Mouse (Mus musculus): ENCODE measurements around the gene Cpeb4. TPM values are rescaled to one million over a fixed set of nuclear protein-coding genes. Genes with fewer than 3 reads are reported as not detected.

Gene Cpeb4
- polyA plus RNA-seq, 1 experiment from 2014 or later: 6.7 TPM

GRCm38 (mm10) chr11:31888229-31888628 lies 16.2 kb downstream of the Cpeb4 start:
- TF ChIP-seq CTCF (IDR thresholded peaks at IDR 0.05; ENCODE audit: low read depth): no peak
- Histone ChIP-seq H3K4me3 (replicated peaks; ENCODE audit: low read depth, low read length) (no peak overlapping the region), H3K9ac (ENCODE audit: low read depth, low read length) (no peak overlapping the region), H3K27me3 (ENCODE audit: insufficient read depth, low read length) (no peaks in the 10 kb centered on the region), H3K27ac (peak overlapping the region; percentile 43), H3K4me2 (ENCODE audit: low read length) (no peak overlapping the region), H3K4me1 (replicated peaks; ENCODE audit: insufficient read depth, low read length) (no peaks in the 10 kb centered on the region), H3K36me3 (ENCODE audit: insufficient read depth, low read length) (peaks cover 2% of the 10 kb centered on the region; the same call in 1 of the 2 replicates), H3K9me3 (replicated peaks; ENCODE audit: low read length) (no peaks in the 10 kb centered on the region)
- DNase-seq (ENCODE audit: low spot score): no peak
- 0 out of 2 replicates have a peak, but pooled peaks have one; percentile 17 for ATAC-seq (replicated peaks; ENCODE audit: low FRiP score, low read depth)
- 55% methylated on average over 1 of the region's 1 CpGs for whole genome bisulfite sequencing

GRCm38 (mm10) chr11:31892152-31892551 lies 20.1 kb downstream of the Cpeb4 start:
- H3K27ac ChIP-seq: no peak overlapping the region
- H3K4me1 ChIP-seq (replicated peaks; ENCODE audit: insufficient read depth, low read length): no peaks in the 10 kb centered on the region
- no peak overlapping the region for H3K4me3 ChIP-seq (replicated peaks; ENCODE audit: low read depth, low read length)
- H3K9ac ChIP-seq (ENCODE audit: low read depth, low read length): no peak overlapping the region
- H3K9me3 ChIP-seq (replicated peaks; ENCODE audit: low read length): no peaks in the 10 kb centered on the region
- peaks cover 2% of the 10 kb centered on the region; the same call in 1 of the 2 replicates for H3K36me3 ChIP-seq (ENCODE audit: insufficient read depth, low read length)
- DNase-seq (ENCODE audit: low spot score) (no peak), ATAC-seq (replicated peaks; ENCODE audit: low FRiP score, low read depth) (no peak)
- TF ChIP-seq CTCF (IDR thresholded peaks at IDR 0.05; ENCODE audit: low read depth): no peak
- no peaks in the 10 kb centered on the region for H3K27me3 ChIP-seq (ENCODE audit: insufficient read depth, low read length)
- WGBS: 47% methylated on average over 3 of the region's 3 CpGs
- no peak overlapping the region for H3K4me2 ChIP-seq (ENCODE audit: low read length)

DNA sequence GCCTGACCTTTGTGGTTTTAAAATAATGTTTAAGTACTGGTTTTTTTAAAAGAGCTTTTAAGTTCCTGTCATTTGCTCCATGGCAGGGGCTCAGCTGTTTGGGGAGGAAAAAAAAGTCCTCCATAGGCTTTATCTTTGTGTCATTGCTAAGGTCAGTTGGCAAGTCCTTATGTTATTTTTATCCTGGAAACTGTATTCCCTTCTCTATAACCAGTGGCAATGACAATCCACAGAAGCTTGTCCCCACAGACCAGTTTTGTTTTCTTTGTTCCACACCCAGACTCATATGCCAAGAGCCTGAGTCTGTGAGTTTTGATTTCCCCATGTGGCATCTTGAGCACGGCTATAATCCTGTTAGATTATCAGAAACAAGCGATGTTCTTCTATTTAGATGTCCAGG lies 21.6 kb downstream of the Cpeb4 start:
- no peak overlapping the region for H3K9ac ChIP-seq (ENCODE audit: low read depth, low read length)
- ATAC-seq (replicated peaks; ENCODE audit: low FRiP score, low read depth) (no peak), DNase-seq (ENCODE audit: low spot score) (no peak)
- H3K36me3 ChIP-seq (ENCODE audit: insufficient read depth, low read length): peaks cover 2% of the 10 kb centered on the region; the same call in 1 of the 2 replicates
- H3K27me3 ChIP-seq (ENCODE audit: insufficient read depth, low read length): no peaks in the 10 kb centered on the region
- no peak overlapping the region for H3K4me2 ChIP-seq (ENCODE audit: low read length)
- H3K27ac ChIP-seq: no peak overlapping the region
- 77% methylated on average over 2 of the region's 2 CpGs for WGBS
- no peaks in the 10 kb centered on the region for H3K9me3 ChIP-seq (replicated peaks; ENCODE audit: low read length)
- H3K4me3 ChIP-seq (replicated peaks; ENCODE audit: low read depth, low read length): no peak overlapping the region
- no peaks in the 10 kb centered on the region for H3K4me1 ChIP-seq (replicated peaks; ENCODE audit: insufficient read depth, low read length)
- TF ChIP-seq CTCF (IDR thresholded peaks at IDR 0.05; ENCODE audit: low read depth): no peak

DNA sequence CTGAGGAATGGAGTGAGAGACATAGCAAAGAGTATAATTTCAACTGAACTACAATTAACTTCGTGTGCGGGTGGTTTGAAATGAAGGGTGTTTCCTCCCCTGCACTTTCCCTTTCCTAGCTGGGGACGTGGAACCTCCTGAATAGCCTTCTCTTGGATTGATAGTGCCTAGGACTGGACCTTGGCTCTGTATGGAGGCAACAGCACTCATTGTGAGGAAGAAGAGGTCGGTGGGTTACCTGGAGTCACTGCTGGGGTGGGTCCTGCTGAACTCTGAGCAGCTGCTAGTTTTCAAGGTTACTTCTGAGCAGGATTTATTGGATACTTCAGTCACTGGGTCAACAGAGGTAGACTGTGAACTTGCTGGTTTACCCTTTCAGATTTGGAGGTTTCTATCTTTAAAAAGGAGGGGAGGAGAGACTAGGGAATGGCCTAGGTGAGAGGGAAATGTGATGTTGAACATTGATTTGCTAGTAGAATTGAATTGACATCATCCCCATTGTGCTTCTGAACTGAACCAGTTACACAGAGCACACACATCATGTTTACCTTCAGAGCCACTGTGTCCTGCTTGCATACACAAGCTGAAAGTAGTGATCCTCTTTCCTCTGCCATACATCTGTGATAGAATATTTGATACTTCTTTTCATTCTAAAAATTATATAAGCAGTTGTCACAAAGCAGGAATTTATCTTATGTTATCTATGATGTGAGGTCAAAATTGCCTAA lies 24.2 kb downstream of the Cpeb4 start:
- no peak for DNase-seq (ENCODE audit: low spot score)
- no peak overlapping the region for H3K4me2 ChIP-seq (ENCODE audit: low read length)
- TF ChIP-seq CTCF (IDR thresholded peaks at IDR 0.05; ENCODE audit: low read depth): no peak
- H3K9ac ChIP-seq (ENCODE audit: low read depth, low read length): no peak overlapping the region
- no peak overlapping the region for H3K27ac ChIP-seq
- H3K9me3 ChIP-seq (replicated peaks; ENCODE audit: low read length): no peaks in the 10 kb centered on the region
- no peaks in the 10 kb centered on the region for H3K27me3 ChIP-seq (ENCODE audit: insufficient read depth, low read length)
- ATAC-seq (replicated peaks; ENCODE audit: low FRiP score, low read depth): no peak
- no peak overlapping the region for H3K4me3 ChIP-seq (replicated peaks; ENCODE audit: low read depth, low read length)
- H3K36me3 ChIP-seq (ENCODE audit: insufficient read depth, low read length): no peaks in the 10 kb centered on the region
- H3K4me1 ChIP-seq (replicated peaks; ENCODE audit: insufficient read depth, low read length): no peaks in the 10 kb centered on the region; the same call in 1 of the 2 replicates
- WGBS: 40% methylated on average over 4 of the region's 4 CpGs

GRCm38 (mm10) chr11:31896905-31897304 lies 24.9 kb downstream of the Cpeb4 start:
- no peak overlapping the region for H3K27ac ChIP-seq
- DNase-seq (ENCODE audit: low spot score): no peak
- 82% methylated on average over 3 of the region's 3 CpGs for WGBS
- no peak for ATAC-seq (replicated peaks; ENCODE audit: low FRiP score, low read depth)
- no peak overlapping the region for H3K4me3 ChIP-seq (replicated peaks; ENCODE audit: low read depth, low read length)
- no peaks in the 10 kb centered on the region for H3K27me3 ChIP-seq (ENCODE audit: insufficient read depth, low read length)
- H3K4me2 ChIP-seq (ENCODE audit: low read length): no peak overlapping the region
- no peaks in the 10 kb centered on the region for H3K36me3 ChIP-seq (ENCODE audit: insufficient read depth, low read length)
- no peaks in the 10 kb centered on the region for H3K9me3 ChIP-seq (replicated peaks; ENCODE audit: low read length)
- H3K9ac ChIP-seq (ENCODE audit: low read depth, low read length): no peak overlapping the region
- no peak for TF ChIP-seq CTCF (IDR thresholded peaks at IDR 0.05; ENCODE audit: low read depth)
- peaks cover 5% of the 10 kb centered on the region; the same call in 1 of the 2 replicates for H3K4me1 ChIP-seq (replicated peaks; ENCODE audit: insufficient read depth, low read length)

DNA sequence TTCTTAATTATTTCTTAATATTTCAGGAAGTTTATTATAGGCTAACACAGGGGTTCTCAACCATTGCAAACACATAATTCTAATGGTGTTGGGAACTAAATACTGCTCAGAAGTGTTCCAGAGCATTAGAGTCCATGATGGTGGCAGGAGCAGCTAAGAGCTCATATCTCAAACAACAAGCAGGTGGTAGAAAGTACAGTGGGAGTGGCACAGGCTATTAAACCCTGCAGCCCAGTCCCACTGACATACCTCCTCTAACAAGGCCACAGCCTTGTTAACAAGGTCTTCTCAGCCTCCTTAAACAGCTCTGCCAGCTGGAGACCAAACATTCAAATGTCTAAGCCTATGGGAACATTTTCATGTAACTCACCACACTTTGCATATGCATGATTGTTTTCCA lies 27.2 kb downstream of the Cpeb4 start:
- no peak for TF ChIP-seq CTCF (IDR thresholded peaks at IDR 0.05; ENCODE audit: low read depth)
- no peak overlapping the region for H3K27ac ChIP-seq
- no peaks in the 10 kb centered on the region for H3K9me3 ChIP-seq (replicated peaks; ENCODE audit: low read length)
- H3K9ac ChIP-seq (ENCODE audit: low read depth, low read length): no peak overlapping the region
- no peak for DNase-seq (ENCODE audit: low spot score)
- H3K4me2 ChIP-seq (ENCODE audit: low read length): no peak overlapping the region
- no peak for ATAC-seq (replicated peaks; ENCODE audit: low FRiP score, low read depth)
- H3K36me3 ChIP-seq (ENCODE audit: insufficient read depth, low read length): no peaks in the 10 kb centered on the region
- H3K4me1 ChIP-seq (replicated peaks; ENCODE audit: insufficient read depth, low read length): peaks cover 5% of the 10 kb centered on the region; the same call in 1 of the 2 replicates
- no peaks in the 10 kb centered on the region for H3K27me3 ChIP-seq (ENCODE audit: insufficient read depth, low read length)
- H3K4me3 ChIP-seq (replicated peaks; ENCODE audit: low read depth, low read length): no peak overlapping the region

All from kidney, postnatal 0 days (tissue).